Mouse (Mus musculus) hindbrain, embryonic 11.5 days (tissue): ENCODE data around the gene BC147527. TPM values are rescaled to one million over a fixed set of nuclear protein-coding genes. Genes with fewer than 3 reads are reported as not detected.
"Not testable (repeated sequence)": the region's sequence is repeated elsewhere in the genome, so short reads cannot be mapped to it uniquely, and the experiment has no call there.

Source experiments
- ATAC-seq: fragments of 200-750 bp; cut with Nextera tagmentation; 2 replicates; pipeline ENCODE4 v1.8.0; 2017; ENCODE audit warnings: mild to moderate bottlenecking, moderate TSS enrichment, moderate library complexity; ENCODE audit not compliant: low FRiP score
- DNase-seq: peaks from one replicate; pipeline ENCODE4 v3.0.0-alpha.2; 2015; ENCODE audit warnings: low spot score
- H3K27ac ChIP-seq: fragments of 300-500 bp; sonication (generic); 2 replicates; pipeline ENCODE4 v1.5.1; 2014; ENCODE audit warnings: mild to moderate bottlenecking, low read depth, low read length
- H3K27me3 ChIP-seq: fragments of 300-500 bp; sonication (generic); 2 replicates; pipeline ENCODE4 v1.6.1; 2014; ENCODE audit warnings: mild to moderate bottlenecking, low read length, moderate library complexity, mixed read lengths; ENCODE audit not compliant: control insufficient read depth, insufficient read depth
- H3K36me3 ChIP-seq: fragments of 300-500 bp; sonication (generic); 2 replicates; pipeline ENCODE4 v1.6.1; 2014; ENCODE audit warnings: mild to moderate bottlenecking, low read length, moderate library complexity, mixed read lengths; ENCODE audit not compliant: control insufficient read depth, insufficient read depth
- H3K4me1 ChIP-seq: fragments of 300-500 bp; sonication (generic); replicated peaks from 2 replicates; pipeline ENCODE4 v1.6.1; 2014; ENCODE audit warnings: low read length, mixed read lengths; ENCODE audit not compliant: control insufficient read depth, insufficient read depth
- H3K4me2 ChIP-seq: fragments of 300-500 bp; sonication (generic); replicated peaks from 2 replicates; pipeline ENCODE4 v1.6.1; 2014; ENCODE audit warnings: mild to moderate bottlenecking, low read depth, low read length
- H3K4me3 ChIP-seq: fragments of 300-500 bp; sonication (generic); 2 replicates; pipeline ENCODE4 v1.5.1; 2014; ENCODE audit warnings: low read depth, low read length
- H3K9ac ChIP-seq: fragments of 300-500 bp; sonication (generic); 2 replicates; pipeline ENCODE4 v1.6.1; 2014; ENCODE audit warnings: low read depth, low read length
- H3K9me3 ChIP-seq: fragments of 300-500 bp; sonication (generic); 2 replicates; pipeline ENCODE4 v1.6.1; 2016; ENCODE audit warnings: low read length; ENCODE audit not compliant: control insufficient read depth
- WGBS: fragments of 180-500 bp; shearing (Covaris S2); extraction: QIAGEN DNeasy Blood & Tissue Kit; methylation state at CpG from one replicate; pipeline ENCODE4 v1.1.7; 2014; 5-methylcytosine and 5-hydroxymethylcytosine counted together
- polyA plus RNA-seq: library from polyadenylated mRNA; unstranded; fragments of >200 nt; fragmentation: Nextera tagmentation; extraction: Ambion mirVana; gene quantifications from 2 replicates; pipeline ENCODE4 v1.2.1, GENCODE M21; 2014

Gene BC147527
- 0.11 and 0.13 TPM in 2 replicates for polyA plus RNA-seq

DNA sequence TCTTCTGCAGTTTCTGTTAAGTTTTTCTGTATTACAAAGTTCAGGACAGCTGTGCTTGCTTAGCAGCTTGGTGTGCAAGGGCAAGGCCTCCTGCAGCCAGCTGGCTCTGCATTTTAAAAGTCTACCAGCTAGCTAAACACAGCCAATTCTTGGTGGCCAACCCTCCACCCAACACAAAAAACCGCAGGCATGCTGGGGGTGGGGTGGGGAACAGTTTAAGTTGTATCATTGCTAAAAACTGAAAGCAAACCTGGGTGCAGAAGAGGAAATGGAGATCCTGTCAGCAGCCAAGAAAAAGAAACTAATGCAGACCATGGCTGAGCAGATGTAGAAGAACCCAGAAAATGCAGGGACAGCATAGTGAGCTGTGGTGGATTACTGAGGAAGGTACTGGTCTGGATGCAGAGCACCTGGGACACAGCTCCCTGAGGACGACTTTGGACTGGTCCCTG is at the start of gene BC147527:
BC147527 (plus strand) TSS at position 402 of the 452 bp plus-strand sequence.
- Histone ChIP-seq H3K27ac (no peak within 1 kb of the TSS), H3K36me3 (no peaks in the 10 kb centered on the region), H3K9me3 (no peaks in the 10 kb centered on the region), H3K27me3 (no peaks in the 10 kb centered on the region), H3K4me2 (no peak within 1 kb of the TSS), H3K4me3 (no peak within 1 kb of the TSS), H3K4me1 (no peaks in the 10 kb centered on the region), H3K9ac (no peak within 1 kb of the TSS)
- DNase-seq (no peak), ATAC-seq (no peak)
- WGBS, result 44% methylated on average over 2 of the region's 2 CpGs

DNA sequence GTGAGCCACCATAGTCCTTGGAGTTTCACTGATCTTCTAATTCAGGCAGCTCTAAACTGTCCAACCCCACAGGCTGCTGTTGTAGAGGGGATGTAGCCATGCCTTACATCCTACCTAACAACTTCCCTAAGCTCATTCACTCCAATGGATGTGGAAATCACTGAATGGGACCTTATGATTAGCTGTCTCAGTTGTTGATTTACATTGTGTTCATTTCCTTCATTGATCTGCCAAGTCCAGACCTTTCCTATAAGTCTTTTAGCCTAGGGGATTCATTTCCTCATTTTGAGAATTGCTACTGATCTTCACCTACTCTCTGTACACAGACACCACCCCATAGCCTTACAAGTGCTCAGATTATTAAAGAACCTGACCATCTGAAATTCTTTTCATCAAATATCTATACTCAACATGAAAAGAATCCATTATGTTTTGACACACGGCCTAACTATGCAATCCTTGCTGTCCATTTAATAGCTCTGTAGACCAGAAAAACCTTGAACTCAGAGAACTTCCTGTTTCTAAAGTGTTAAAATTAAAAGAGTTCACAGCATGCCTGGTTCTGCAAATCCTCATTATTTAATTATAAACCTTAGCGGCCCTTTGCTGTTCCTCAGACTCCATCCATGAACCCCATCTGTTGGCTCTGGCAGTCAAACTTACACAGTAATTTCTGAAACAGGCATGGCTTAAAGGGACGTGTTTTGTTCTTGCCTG is 48.8 kb upstream of the BC147527 start:
- not testable (repeated sequence) for H3K9ac ChIP-seq, H3K4me3 ChIP-seq, H3K9me3 ChIP-seq, DNase-seq, ATAC-seq, H3K4me1 ChIP-seq, H3K36me3 ChIP-seq, H3K4me2 ChIP-seq, H3K27ac ChIP-seq, H3K27me3 ChIP-seq
- 86% methylated on average over 2 of the region's 3 CpGs for WGBS

DNA sequence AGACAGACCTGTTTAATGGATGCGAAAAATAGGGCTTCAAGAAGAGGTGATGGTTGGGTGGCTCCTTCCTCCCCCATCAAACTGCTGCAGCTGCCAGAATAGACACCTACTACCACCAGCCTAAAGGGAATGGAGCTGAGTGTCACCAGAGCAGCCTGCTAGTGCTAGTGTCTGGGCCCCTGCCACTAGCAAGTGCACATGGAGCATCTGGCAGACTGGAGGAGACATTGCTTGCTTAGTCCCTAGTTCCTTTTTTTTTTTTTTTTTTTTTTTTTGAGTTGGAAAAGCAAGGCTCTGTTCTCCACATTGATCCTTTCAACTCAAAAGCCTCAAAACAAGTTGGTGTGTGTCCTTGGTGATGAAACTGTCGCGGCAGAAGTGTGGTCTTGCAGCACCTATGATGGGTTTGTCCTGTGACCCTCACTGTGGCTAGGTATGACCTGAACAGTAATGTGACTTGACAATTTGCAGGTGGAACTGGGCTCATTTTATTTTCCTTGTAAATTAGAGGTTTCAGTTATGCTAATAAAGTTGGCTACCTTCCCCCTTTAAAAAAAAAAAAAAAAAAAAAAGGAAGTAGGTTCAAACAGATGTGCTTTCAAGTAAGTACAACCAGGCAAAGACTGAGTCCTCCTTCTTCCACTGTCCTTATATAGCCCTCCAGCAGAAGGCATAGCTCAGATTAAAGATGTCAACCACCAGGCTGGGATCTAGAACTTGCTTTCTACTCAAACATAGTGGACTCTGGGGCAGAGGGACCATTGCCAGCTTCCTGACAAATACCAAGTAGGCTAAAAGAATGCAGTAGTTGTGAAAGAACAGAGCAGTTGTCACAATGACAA is 41.2 kb upstream of the BC147527 start:
- not testable (repeated sequence) for H3K27me3 ChIP-seq, H3K9me3 ChIP-seq, H3K4me2 ChIP-seq, H3K36me3 ChIP-seq, H3K4me3 ChIP-seq, H3K9ac ChIP-seq, DNase-seq, H3K4me1 ChIP-seq, H3K27ac ChIP-seq, ATAC-seq
- 85% methylated on average over 3 of the region's 3 CpGs for WGBS

GRCm38 (mm10) chr13:120259718-120260117 is 40.5 kb upstream of the BC147527 start:
- WGBS, result 70% methylated on average over 3 of the region's 3 CpGs
- H3K4me3 ChIP-seq, DNase-seq, H3K9me3 ChIP-seq, H3K36me3 ChIP-seq, ATAC-seq, H3K27ac ChIP-seq, H3K9ac ChIP-seq, H3K4me1 ChIP-seq, H3K27me3 ChIP-seq, H3K4me2 ChIP-seq: not testable (repeated sequence)

DNA sequence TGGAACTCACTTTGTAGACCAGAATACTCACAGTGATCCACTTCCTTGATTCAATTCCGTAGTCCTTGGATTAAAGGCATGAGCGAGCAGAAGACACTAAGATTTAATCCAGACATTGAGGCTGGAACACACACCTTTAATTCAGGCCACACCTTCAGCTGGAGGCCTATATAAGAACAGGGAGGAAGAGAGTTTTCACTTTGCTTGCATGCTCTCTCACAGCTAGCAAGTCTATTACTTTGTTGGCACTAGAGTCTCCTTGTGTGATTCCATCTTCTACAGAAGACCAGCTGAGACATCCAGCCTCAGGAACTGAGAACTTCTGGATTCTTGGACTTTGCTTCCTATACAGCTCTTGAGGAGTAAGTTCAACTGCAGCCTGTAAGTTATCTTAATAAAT is 37.3 kb upstream of the BC147527 start, which contains the start of gene AF067061:
AF067061 (plus strand) TSS at position 245 of the 400 bp plus-strand sequence.
- not testable (repeated sequence) for H3K9me3 ChIP-seq, H3K4me3 ChIP-seq, H3K36me3 ChIP-seq, ATAC-seq, H3K27ac ChIP-seq, H3K4me2 ChIP-seq, H3K27me3 ChIP-seq, H3K9ac ChIP-seq, H3K4me1 ChIP-seq, DNase-seq
- WGBS, result 87% methylated on average over 2 of the region's 2 CpGs

GRCm38 (mm10) chr13:120277837-120278236 is 22.4 kb upstream of the BC147527 start:
- H3K27ac ChIP-seq, ATAC-seq, H3K4me2 ChIP-seq, H3K27me3 ChIP-seq, H3K36me3 ChIP-seq, H3K4me3 ChIP-seq, DNase-seq, H3K9me3 ChIP-seq, H3K4me1 ChIP-seq, H3K9ac ChIP-seq: not testable (repeated sequence)
- WGBS, result 46% methylated on average over 2 of the region's 2 CpGs

DNA sequence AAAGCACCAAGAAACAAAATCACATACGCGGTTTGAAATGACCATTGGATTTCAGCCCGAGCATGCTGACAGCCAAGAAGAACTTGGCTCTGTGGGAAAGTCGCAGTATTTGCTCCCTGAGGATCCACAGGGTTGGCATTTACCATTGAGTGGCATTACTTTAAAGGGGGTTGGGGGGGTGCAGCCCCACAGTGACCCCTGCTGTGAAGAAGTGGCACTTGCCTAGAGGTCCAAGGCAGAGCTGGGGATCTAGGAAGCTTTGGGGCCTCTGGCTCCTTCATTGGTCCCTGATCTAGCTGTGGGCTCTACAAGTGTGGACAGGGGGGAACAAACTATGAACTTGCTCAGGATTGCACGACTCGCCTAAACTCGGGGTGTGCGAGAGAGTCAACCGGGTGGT is 21.4 kb upstream of the BC147527 start:
- 90% methylated on average over 9 of the region's 9 CpGs for WGBS
- H3K9me3 ChIP-seq, result no peaks in the 10 kb centered on the region
- no peak overlapping the region for H3K27ac ChIP-seq
- H3K4me3 ChIP-seq, result no peak overlapping the region
- no peaks in the 10 kb centered on the region for H3K36me3 ChIP-seq
- H3K4me1 ChIP-seq, result no peaks in the 10 kb centered on the region
- no peak overlapping the region for H3K9ac ChIP-seq
- ATAC-seq, result no peak
- no peak overlapping the region for H3K4me2 ChIP-seq
- H3K27me3 ChIP-seq, result no peaks in the 10 kb centered on the region
- DNase-seq, result no peak

GRCm38 (mm10) chr13:120299324-120299894 is 783 bp upstream of the BC147527 start:
- DNase-seq, result no peak
- Histone ChIP-seq H3K9me3 (no peaks in the 10 kb centered on the region), H3K36me3 (no peaks in the 10 kb centered on the region), H3K4me2 (no peak overlapping the region), H3K4me3 (no peak overlapping the region), H3K27me3 (no peaks in the 10 kb centered on the region), H3K4me1 (no peaks in the 10 kb centered on the region), H3K9ac (no peak overlapping the region), H3K27ac (no peak overlapping the region)
- WGBS, result 56% methylated on average over 1 of the region's 1 CpGs
- ATAC-seq, result no peak
